Mouse (Mus musculus) adrenal gland, adult 10 weeks (tissue): ENCODE data around the gene Wdr81. TPM values are rescaled to one million over a fixed set of nuclear protein-coding genes. Genes with fewer than 3 reads are reported as not detected.

Experiments used
- polyA plus RNA-seq: library from polyadenylated mRNA; stranded (reverse); fragments of 350-450 nt; fragmentation: Illumina TruSeq; extraction: RNeasy Lipid Tissue Mini Kit (QIAGEN cat#74804); gene quantifications from one replicate; pipeline ENCODE4 v1.2.3, GENCODE M21; 2014; ENCODE audit warnings: low read depth, low replicate concordance

Gene Wdr81
- 0.23 TPM for polyA plus RNA-seq

DNA sequence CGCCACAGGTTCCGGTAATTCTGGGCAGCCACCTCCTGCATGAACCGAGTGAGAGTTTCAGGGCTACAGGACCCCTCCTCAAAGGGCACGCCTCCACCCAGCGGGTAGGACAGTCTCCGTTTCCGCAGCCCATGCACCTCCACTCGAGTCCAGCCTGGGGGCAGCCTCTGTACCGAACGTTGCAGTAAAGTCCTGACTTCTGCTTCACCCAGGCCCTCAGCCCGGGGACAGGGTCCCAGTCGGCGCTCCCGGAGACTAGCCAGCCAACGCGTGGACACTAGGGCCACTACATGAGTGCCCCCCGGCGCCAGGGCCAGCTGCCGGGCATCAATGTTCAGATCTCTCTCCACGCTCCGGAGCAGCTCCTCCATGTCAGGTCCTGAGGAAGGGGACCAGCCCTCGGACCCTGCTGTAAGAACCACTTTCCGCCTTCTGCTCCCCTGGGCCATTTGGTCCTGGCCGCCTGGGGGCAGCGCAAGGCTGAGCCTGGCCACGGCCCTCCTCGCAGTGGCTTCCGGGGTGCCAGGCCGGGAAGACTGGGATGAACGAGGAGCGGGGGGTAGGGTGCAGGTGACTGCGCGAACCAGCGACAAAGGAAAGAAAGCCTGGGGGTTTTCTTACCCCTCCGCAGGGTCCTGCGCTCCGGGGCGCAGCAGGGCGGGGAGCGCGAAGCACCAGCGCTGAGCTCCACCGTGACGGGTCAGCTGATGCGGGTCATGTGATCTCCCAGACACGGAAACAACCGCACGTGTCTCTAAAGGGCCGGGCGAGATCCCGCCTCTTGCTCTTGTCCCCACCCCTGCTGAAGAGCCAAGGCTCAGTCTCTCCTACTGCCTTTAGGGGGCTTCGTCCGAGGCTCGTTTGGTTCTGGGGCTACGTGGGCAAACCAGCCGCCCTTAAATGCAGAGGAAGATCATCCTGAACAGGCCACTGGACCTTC lies at the start of gene Wdr81:
Gene Wdr81 (minus strand): TSS at position 727 of the 940 bp plus-strand sequence.

DNA sequence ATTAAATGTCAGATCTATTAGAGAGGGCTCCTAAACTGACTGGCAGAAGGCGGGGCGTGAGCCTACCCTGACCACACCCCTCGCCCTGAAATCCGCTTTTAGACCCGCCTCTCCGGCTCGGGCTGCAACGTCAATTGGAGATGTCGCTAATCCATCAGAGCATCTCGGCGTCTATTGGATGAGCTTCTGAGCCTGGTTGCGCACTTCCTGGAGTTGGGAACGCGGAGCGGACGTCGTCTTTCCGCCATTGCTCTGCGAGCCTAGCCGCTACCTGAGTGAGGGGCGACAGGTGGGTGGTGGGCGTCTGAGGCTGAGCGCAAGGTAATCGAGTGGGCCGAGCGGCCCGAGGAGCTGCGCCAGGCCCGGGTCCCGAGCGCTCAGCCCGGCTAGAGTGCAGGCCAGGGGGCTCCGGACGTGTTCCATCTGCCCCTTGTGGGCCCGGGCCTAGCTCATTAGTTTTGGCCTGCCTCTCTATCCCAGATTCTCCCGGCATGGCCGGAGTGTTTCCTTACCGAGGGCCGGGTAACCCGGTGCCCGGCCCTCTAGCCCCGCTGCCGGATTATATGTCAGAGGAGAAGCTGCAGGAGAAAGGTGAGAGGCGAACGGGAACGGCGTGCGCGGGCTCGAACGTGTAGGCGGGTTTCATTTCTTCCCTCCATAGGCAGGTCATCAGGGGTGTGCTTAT lies 32.2 kb upstream of the Wdr81 start, which contains the start of gene Prpf8:
Gene Prpf8 (plus strand): TSS at position 216 of the 685 bp plus-strand sequence.

DNA sequence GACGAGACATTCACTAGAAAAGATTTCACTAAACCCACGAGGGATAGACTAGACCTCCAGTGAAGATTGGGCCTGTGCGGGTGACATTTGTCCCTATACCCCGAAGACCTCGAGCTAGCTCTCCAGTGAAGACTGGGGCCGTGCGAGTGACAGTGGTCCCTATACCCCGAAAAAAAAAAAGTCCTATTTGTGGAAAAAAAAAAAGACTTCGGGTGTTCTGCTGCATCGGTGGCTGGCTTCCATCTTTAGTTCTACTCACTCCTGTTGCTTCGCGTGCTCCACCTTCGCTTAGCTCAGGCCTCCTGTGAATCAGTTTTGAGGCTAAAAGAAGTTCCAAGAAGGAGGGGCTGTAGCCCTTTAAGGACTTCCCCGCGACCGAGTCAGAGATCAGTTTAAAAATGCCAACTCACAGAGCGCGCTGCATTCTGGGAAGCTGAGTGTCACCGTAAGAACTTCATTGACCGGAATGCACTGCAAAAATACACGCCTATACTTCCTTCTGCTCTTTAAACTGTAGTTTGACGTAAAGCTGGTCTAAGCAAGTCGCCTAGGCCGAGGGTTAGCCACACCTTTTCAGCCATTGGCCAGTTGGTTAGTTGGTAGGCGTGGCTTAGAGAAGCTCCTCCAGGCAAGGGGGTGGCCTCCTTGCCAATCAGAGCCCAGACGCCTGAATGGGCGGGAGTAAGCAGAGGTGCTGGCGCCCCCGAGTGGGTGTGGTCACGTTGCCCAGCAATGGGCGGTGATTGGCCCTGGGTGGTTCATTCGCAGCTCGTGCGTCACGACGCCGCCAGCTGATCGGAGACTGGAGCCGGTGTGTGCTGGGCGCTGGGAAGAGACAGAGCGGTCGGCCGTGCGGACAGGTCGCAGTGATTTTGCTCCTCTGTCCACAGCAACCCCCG lies 6.6 kb upstream of the Wdr81 start, which contains the start of gene Tlcd2:
Gene Tlcd2 (plus strand): TSS at position 872 of the 899 bp plus-strand sequence.

DNA sequence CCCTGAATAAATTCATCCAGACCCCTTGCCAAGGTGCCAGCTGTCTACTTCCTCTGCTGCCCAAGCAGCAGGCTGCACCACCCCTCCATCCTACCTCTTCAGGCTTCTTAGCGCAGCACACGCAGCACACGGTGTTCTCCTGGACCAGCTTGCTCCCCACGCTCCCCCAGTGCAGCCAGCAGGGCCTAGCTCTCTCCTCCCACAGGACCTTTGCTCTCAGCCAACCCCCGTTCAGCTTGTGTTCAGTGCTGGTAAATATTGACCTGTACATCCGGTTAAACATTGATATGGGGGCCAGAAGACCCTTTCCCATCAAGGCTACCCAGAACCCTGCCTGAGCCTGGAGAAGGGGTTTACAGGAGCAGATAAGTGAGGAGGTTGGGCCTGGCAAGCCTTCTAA lies 15.2 kb downstream of the Wdr81 start, which contains the start of gene Serpinf2:
Gene Serpinf2 (minus strand): TSS at position 229 of the 400 bp plus-strand sequence.

DNA sequence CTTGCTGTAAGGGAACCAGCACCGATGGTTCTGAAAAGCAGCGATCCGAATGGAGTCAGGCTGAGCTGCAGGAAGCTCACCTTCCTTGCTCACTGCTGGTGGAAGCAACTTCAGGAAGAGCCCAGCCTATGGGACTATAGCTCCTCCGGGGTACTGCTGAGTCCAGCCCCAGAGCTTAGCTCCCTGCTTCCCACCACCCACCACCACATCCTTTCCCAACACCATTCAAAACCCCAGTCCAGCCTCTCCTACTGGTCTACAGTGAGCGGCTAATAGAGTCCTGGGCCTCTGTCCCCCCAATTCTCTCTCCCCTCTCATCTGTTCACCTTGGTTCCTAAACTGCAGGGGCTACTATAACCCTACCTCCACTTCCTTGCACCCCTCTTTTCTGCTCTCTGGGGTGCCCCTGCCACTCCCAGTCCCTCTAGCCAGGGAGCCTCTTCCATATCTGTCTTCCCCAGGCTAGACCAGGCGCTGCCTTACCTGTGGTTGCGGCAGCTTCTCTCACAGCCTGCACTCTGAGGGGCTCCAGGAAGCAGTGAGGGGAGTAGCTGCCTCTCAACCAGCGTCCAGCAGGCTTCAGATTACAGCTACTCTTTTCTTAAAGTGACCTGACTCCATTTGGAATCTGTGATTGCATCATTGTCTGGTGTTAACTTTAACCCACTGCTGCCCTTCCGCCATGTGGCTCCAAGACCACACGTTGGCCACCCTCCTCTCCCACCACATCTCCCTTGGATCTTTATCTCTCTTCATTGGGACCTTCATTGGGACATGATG lies 32.3 kb downstream of the Wdr81 start, which contains the start of gene Serpinf1:
Gene Serpinf1 (minus strand): TSS at position 689 of the 780 bp plus-strand sequence.

Other genes starting within 250 kb of the Wdr81 start
- 44.3 TPM for gene Rpa1, start 106.4 kb downstream of the Wdr81 start, polyA plus RNA-seq
- gene Smyd4, start 106.3 kb downstream of the Wdr81 start, polyA plus RNA-seq: 5.8 TPM
- gene Serpinf1, start 32.0 kb downstream of the Wdr81 start, polyA plus RNA-seq: 5.1 TPM
- gene Serpinf2, start 15.1 kb downstream of the Wdr81 start, polyA plus RNA-seq: not detected
- 9.5 TPM for gene Tlcd2, start 7.0 kb upstream of the Wdr81 start, polyA plus RNA-seq
- gene Prpf8, start 32.1 kb upstream of the Wdr81 start, polyA plus RNA-seq: 55.2 TPM
- gene Rilp, start 55.4 kb upstream of the Wdr81 start, polyA plus RNA-seq: 0.93 TPM
- not detected for gene Scarf1, start 58.8 kb upstream of the Wdr81 start, polyA plus RNA-seq
- gene Slc43a2, start 77.0 kb upstream of the Wdr81 start, polyA plus RNA-seq: 3.3 TPM
- gene Pitpna, start 133.4 kb upstream of the Wdr81 start, polyA plus RNA-seq: 269 TPM
- gene Inpp5k, start 176.3 kb upstream of the Wdr81 start, polyA plus RNA-seq: 61.9 TPM
- gene Myo1c, start 195.8 kb upstream of the Wdr81 start, polyA plus RNA-seq: 16.5 TPM
- 251 TPM for gene Crk, start 224.5 kb upstream of the Wdr81 start, polyA plus RNA-seq